Mouse (Mus musculus) liver, embryonic 15.5 days (tissue): ENCODE data around the gene Astn1. TPM values are rescaled to one million over a fixed set of nuclear protein-coding genes. Genes with fewer than 3 reads are reported as not detected.

ENCODE experiments used
- ATAC-seq: fragments of 200-750 bp; cut with Nextera tagmentation; 2 replicates; pipeline ENCODE4 v1.8.0; 2017; ENCODE audit warnings: moderate number of reproducible peaks, mild to moderate bottlenecking, moderate library complexity; ENCODE audit not compliant: insufficient read depth
- H3K27ac ChIP-seq: fragments of 300-500 bp; sonication (generic); replicated peaks from 2 replicates; pipeline ENCODE4 v1.5.1; 2015; ENCODE audit warnings: mild to moderate bottlenecking, inconsistent platforms
- H3K27me3 ChIP-seq: fragments of 300-500 bp; sonication (generic); 2 replicates; pipeline ENCODE4 v1.6.1; 2015; ENCODE audit warnings: mild to moderate bottlenecking, inconsistent platforms
- H3K36me3 ChIP-seq: fragments of 300-500 bp; sonication (generic); replicated peaks from 2 replicates; pipeline ENCODE4 v1.6.1; 2015; ENCODE audit warnings: moderate library complexity, mild to moderate bottlenecking, inconsistent platforms
- H3K4me1 ChIP-seq: fragments of 300-500 bp; sonication (generic); replicated peaks from 2 replicates; pipeline ENCODE4 v1.6.1; 2015; ENCODE audit warnings: inconsistent platforms
- H3K4me2 ChIP-seq: fragments of 300-500 bp; sonication (generic); 2 replicates; pipeline ENCODE4 v1.6.1; 2015; ENCODE audit warnings: moderate library complexity, mild to moderate bottlenecking, inconsistent platforms
- H3K4me3 ChIP-seq: fragments of 300-500 bp; sonication (generic); replicated peaks from 2 replicates; pipeline ENCODE4 v1.5.1; 2015; ENCODE audit warnings: mild to moderate bottlenecking, inconsistent platforms
- H3K9ac ChIP-seq: fragments of 300-500 bp; sonication (generic); 2 replicates; pipeline ENCODE4 v1.6.1; 2015; ENCODE audit warnings: moderate library complexity, mild to moderate bottlenecking, inconsistent platforms
- H3K9me3 ChIP-seq: fragments of 300-500 bp; sonication (generic); replicated peaks from 2 replicates; pipeline ENCODE4 v1.6.1; 2016; ENCODE audit warnings: inconsistent platforms
- WGBS: fragments of 180-500 bp; shearing (Covaris S2); methylation state at CpG from one replicate; pipeline ENCODE4 v1.1.7; 2015; ENCODE audit warnings: mixed read lengths; ENCODE audit not compliant: insufficient replicate concordance; 5-methylcytosine and 5-hydroxymethylcytosine counted together
- polyA plus RNA-seq: library from polyadenylated mRNA; unstranded; fragments of >200 nt; fragmentation: Nextera tagmentation; extraction: Ambion mirVana; gene quantifications from 2 replicates; pipeline ENCODE4 v1.2.1, GENCODE M21; 2015

The Astn1 gene
- polyA plus RNA-seq, 1 experiment from 2014 or later = 0.07 TPM

DNA sequence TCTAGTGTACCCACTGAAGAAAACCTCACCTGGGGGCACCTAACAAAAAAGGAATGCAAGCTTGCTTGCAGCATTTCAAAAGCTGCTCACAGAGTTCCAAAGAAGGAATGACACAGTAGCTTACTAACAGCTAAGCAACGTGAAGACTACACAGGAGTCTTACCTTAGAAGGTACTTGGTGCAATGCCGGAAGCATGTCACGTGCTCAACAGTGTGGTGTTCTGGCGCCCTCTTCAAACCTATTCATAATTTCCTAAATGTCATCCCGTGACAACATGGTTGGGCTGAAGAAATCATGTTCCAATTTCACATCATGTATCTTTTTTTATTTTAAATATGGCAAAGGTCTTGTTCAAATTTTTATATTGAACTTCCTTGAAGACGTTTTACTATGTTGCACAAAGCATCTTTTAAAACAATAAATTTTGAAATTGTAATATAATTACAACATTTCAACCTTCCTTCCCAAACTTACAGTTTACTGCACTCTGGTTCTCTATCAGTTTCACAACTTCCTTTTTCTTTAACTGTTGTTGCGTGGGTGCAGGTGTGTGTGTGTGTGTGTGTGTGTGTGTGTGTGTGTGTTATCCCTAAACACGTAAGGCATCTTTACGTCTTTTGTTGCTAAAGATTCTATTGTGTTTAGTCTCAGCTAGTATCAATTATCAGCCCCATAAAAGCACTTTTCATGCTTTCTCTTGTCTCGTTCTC is 335.9 kb downstream of the Astn1 start:
- no peaks in the 10 kb centered on the region for H3K36me3 ChIP-seq
- H3K9ac ChIP-seq = no peak overlapping the region
- H3K4me2 ChIP-seq = no peak overlapping the region
- H3K27me3 ChIP-seq = no peaks in the 10 kb centered on the region
- H3K4me3 ChIP-seq = no peak overlapping the region
- WGBS = 62% methylated on average over 10 of the region's 10 CpGs
- H3K4me1 ChIP-seq = no peaks in the 10 kb centered on the region
- ATAC-seq = no peak
- no peak overlapping the region for H3K27ac ChIP-seq
- no peaks in the 10 kb centered on the region for H3K9me3 ChIP-seq

DNA sequence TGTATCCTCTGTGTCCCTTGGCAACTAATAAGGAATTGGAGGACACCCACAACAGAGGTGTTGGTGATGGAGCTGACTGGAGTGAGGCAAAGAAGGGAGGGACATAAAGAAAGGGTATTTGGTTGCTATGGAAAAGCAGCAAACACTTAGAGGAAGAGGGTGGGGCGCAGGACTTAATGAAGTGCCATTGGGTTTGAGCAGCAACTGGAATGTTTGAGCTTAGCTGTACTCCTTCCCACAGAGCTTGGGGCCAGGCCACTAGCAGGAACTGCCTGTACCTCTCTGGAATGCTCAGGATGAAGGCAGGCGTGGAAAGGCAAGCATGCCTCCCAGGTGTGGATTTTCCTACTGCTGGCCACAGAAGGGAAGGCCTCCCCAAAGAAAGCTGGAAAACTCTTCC is 337.2 kb downstream of the Astn1 start:
- Histone ChIP-seq H3K36me3 (no peaks in the 10 kb centered on the region), H3K27ac (no peak overlapping the region), H3K9me3 (no peaks in the 10 kb centered on the region), H3K4me1 (no peaks in the 10 kb centered on the region), H3K9ac (no peak overlapping the region), H3K27me3 (no peaks in the 10 kb centered on the region), H3K4me2 (no peak overlapping the region), H3K4me3 (no peak overlapping the region)
- 68% methylated on average over 2 of the region's 2 CpGs for WGBS
- ATAC-seq = no peak

DNA sequence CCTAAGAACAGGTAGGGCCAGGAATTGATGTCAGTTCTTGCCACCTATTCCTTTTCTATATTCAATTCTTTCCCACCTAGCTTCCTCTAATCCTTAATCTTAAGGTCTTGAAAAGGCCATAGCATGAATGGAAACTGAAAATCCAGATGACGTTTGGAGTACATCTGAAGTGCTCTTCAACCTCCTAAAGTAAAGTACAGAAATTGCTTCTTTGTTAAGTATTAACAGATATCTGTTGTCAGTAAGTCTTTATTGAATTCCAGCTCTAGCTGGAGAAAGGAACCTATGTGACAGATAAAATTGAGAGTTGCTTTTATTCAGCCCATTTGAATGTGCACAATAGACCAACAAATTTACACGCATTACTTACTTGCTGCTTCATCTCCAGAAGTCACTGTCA is 338.1 kb downstream of the Astn1 start:
- Histone ChIP-seq H3K9ac (no peak overlapping the region), H3K36me3 (no peaks in the 10 kb centered on the region), H3K9me3 (no peaks in the 10 kb centered on the region), H3K27me3 (no peaks in the 10 kb centered on the region), H3K4me3 (no peak overlapping the region), H3K4me2 (no peak overlapping the region), H3K27ac (no peak overlapping the region), H3K4me1 (no peaks in the 10 kb centered on the region)
- WGBS = 48% methylated on average over 2 of the region's 2 CpGs
- no peak for ATAC-seq

DNA sequence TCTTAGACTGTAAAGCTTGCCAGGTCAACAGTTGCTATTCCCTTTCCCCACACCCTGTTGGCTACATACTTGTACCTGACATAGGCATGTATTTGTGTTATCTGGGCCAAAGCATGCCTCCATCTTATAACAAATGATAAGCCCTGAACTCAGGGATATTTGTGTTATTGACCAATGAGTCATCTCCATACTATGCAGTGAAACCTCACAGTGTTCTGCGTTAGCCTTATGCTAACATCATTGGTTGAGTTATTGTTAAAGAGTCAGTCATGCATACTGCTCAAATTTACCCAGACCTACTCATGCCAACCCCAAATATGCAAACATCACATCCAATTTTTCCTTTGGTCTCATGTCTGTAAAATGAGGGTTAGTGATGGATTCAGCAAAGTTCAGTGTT is 339.3 kb downstream of the Astn1 start:
- Histone ChIP-seq H3K27me3 (no peaks in the 10 kb centered on the region), H3K9me3 (no peaks in the 10 kb centered on the region), H3K27ac (no peak overlapping the region), H3K4me3 (no peak overlapping the region), H3K9ac (no peak overlapping the region), H3K4me2 (no peak overlapping the region), H3K36me3 (no peaks in the 10 kb centered on the region), H3K4me1 (no peaks in the 10 kb centered on the region)
- WGBS = 67% methylated on average over 1 of the region's 1 CpGs
- ATAC-seq = no peak

DNA sequence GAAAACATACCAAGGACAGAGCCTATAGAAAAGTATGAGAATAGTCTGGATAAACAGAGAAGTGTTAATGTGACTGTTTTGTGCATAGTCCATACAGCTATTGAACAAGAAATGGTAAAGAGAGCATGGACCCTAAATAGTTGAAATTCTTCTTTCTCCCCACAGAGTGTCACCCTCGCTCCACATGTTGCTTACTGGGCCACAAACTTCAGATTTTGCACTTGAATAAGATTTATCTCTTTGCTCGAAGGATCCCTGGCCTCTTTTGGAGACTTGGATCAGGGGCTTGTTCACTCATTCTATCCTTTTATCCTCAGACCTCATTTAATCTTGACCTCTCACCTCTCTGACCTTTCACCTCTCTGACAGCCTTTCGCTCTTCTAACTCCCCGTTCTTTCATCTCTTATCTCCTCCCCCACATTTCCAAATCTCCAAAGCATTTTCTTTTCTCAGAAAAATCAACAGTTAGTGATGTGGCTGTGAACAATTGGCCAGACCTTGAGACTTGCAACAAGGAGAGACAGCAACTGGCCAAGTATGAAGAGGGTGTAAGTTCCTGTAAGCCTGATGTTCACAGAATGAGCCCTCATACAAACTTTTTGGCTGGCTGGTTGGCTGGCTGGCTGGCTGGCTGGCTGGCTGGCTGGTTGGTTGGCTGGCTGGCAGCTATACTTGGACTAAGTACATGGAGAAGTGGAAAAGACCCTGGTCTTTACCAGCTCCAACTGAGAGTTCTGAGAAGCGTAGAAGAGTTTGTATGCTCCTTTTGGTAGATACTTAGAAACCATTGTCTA is 351.4 kb downstream of the Astn1 start:
- no peaks in the 10 kb centered on the region for H3K9me3 ChIP-seq
- no peaks in the 10 kb centered on the region for H3K27me3 ChIP-seq
- ATAC-seq = no peak
- no peak overlapping the region for H3K4me2 ChIP-seq
- H3K4me3 ChIP-seq = no peak overlapping the region
- H3K36me3 ChIP-seq = no peaks in the 10 kb centered on the region
- no peak overlapping the region for H3K9ac ChIP-seq
- no peak overlapping the region for H3K27ac ChIP-seq
- 35% methylated on average over 5 of the region's 5 CpGs for WGBS
- H3K4me1 ChIP-seq = no peaks in the 10 kb centered on the region

DNA sequence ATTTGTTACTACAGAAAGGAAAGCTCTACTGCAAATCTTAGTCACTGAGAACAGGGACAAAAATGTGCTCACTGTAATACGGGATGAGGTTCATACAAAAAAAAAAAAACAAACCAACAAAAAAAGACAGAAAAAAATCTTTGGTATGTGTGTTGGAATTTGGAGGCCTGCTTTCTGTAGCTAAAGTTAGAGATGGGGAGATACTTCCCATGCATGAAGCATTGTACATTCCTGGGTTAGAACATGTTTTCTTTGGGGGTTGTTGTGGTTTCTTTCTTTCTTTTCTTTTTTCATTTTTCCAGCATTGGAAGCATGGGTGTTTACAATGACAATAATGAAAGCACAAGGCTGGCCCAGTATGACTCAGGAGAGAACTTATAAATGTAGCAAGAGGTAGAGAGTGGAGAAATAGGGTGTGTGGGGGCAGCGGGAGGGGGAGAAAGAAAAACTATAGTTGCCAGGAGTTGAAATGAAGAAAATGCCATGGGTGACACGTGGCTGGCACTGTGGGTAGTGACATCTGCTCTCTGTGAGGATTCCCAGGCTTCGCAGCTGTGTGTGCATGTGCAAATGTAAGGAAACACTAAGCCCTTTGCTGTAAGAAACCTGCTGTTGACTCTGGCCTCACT is 370.9 kb downstream of the Astn1 start:
- Histone ChIP-seq H3K4me3 (no peak overlapping the region), H3K4me1 (no peaks in the 10 kb centered on the region), H3K36me3 (no peaks in the 10 kb centered on the region), H3K4me2 (no peak overlapping the region), H3K27me3 (no peaks in the 10 kb centered on the region), H3K9ac (no peak overlapping the region), H3K27ac (no peak overlapping the region), H3K9me3 (no peaks in the 10 kb centered on the region)
- WGBS = 32% methylated on average over 4 of the region's 4 CpGs
- no peak for ATAC-seq

DNA sequence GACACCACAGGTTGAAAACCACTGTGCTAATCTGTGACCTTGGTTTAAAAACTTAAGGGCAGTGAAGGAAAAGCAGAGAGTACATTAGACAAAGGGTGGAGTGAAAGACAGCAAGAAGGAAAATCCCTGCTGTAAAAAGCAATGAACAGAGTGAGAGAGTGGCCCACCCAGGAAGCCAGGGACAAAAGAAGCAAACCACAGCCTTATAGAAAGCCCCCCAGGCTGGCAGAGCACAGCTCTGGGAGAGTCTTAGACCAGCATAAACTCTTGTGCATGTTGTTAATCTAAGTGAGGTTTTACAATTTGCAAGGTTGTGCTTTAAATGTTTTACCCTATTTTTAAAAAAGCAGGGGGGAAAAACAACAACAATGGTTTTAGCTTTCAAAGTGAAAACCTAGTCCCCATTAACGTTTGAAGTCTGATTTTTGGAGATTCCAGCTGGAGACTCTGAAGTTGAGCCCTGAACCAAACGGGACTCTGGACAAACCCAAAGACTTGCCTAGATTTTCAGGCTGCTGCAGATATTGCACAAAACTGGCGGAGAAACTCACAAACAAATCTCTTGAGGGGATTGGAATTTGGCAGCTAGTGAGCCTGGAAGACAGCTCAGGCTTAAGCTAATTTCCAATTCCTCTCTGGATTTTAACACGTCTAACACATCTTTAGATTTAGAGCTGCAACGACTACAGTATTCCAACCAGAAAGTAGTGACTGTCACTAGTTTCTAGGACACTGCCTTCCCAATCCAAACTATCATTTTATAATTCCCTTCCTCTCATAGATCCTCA is 377.3 kb downstream of the Astn1 start:
- Histone ChIP-seq H3K4me3 (no peak overlapping the region), H3K27ac (no peak overlapping the region), H3K9me3 (no peaks in the 10 kb centered on the region), H3K4me2 (no peak overlapping the region), H3K4me1 (no peaks in the 10 kb centered on the region), H3K27me3 (no peaks in the 10 kb centered on the region), H3K36me3 (no peaks in the 10 kb centered on the region), H3K9ac (no peak overlapping the region)
- 42% methylated on average over 5 of the region's 5 CpGs for WGBS
- ATAC-seq = no peak

DNA sequence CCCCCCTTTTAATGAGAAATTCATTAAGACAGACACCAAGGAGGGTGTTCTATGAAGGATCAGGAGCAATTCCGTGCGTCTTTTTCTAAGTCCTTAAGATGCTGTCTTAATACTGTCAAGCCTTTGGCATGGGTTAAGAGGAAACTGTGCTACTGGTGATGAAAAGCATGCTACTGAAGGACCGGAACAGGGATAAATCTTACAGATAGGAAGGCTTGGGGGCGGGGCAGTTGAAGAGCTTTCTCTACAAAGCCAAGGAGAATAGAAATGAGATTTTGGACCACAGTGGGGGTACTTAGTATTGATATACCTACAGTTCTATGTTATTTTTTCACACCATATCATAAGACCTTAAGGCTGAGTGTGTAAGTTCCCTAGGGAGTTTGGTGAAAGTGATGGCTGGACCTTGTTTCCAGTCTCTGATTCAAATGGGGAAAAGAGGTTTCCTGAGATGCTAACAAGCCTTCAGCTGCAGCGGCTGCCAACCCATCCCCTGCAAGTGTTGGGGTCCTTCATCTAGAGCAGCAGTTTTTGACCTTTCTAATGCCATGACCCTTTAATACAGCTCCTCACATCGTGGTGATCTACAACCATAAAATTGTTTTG is 378.2 kb downstream of the Astn1 start:
- Histone ChIP-seq H3K9ac (no peak overlapping the region), H3K27ac (no peak overlapping the region), H3K4me1 (no peaks in the 10 kb centered on the region), H3K4me2 (no peak overlapping the region), H3K36me3 (no peaks in the 10 kb centered on the region), H3K27me3 (no peaks in the 10 kb centered on the region), H3K4me3 (no peak overlapping the region), H3K9me3 (no peaks in the 10 kb centered on the region)
- WGBS = 59% methylated on average over 6 of the region's 6 CpGs
- no peak for ATAC-seq

DNA sequence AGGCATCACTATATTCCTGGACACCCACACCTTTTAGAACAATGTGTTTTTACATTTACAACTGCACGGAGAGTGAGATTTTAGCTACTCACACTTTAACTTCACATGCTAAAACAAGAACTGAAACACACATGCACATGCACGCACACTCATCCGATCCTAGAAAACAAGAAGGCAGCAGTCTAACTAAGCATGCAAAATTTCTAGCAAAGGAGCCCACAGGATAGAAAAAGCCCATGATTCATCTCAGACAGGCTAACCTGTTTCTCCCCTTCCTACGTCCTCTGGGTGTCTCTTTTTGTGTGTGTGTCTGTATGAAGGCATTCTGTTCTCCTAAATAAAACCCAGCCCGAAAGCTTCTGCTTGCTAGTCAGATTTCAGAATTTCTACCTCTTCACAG is 378.9 kb downstream of the Astn1 start:
- Histone ChIP-seq H3K9me3 (no peaks in the 10 kb centered on the region), H3K4me3 (no peak overlapping the region), H3K9ac (no peak overlapping the region), H3K4me1 (no peaks in the 10 kb centered on the region), H3K36me3 (no peaks in the 10 kb centered on the region), H3K27ac (no peak overlapping the region), H3K4me2 (no peak overlapping the region), H3K27me3 (no peaks in the 10 kb centered on the region)
- WGBS = 62% methylated on average over 5 of the region's 5 CpGs
- ATAC-seq = no peak
